Mouse (Mus musculus) kidney, adult 2 months (tissue): ENCODE results near the gene Ankrd27. TPM values are rescaled to one million over a fixed set of nuclear protein-coding genes. Genes with fewer than 3 reads are reported as not detected.

Experiments
- DNase-seq: peaks from one replicate; pipeline ENCODE4 v3.0.0; 2021
- H3K27ac ChIP-seq: fragments of 200-500 bp; 2 replicates; pipeline ENCODE4 v1.5.1; 2012; ENCODE audit warnings: low read depth, low read length, control low read depth, inconsistent platforms; ENCODE audit not compliant: insufficient read depth
- H3K27me3 ChIP-seq: fragments of 200-500 bp; replicated peaks from 2 replicates; pipeline ENCODE4 v1.6.1; 2012; ENCODE audit warnings: mild to moderate bottlenecking, moderate library complexity, low read length, inconsistent platforms; ENCODE audit not compliant: control insufficient read depth, insufficient read depth
- H3K36me3 ChIP-seq: fragments of 200-500 bp; 2 replicates; pipeline ENCODE4 v1.6.1; 2012; ENCODE audit warnings: mild to moderate bottlenecking, moderate library complexity, low read length, inconsistent platforms; ENCODE audit not compliant: control insufficient read depth, insufficient read depth
- H3K4me1 ChIP-seq: fragments of 200-500 bp; 2 replicates; pipeline ENCODE4 v1.6.1; 2011; ENCODE audit warnings: low read length; ENCODE audit not compliant: control insufficient read depth, insufficient read depth
- H3K4me3 ChIP-seq: fragments of 200-500 bp; 2 replicates; pipeline ENCODE4 v1.5.1; 2011; ENCODE audit warnings: mild to moderate bottlenecking, low read depth, low read length, control low read depth; ENCODE audit not compliant: insufficient read depth
- CTCF ChIP-seq: fragments of 200-500 bp; conservative IDR thresholded peaks from 2 replicates; pipeline ENCODE4 v1.5.1; 2011; ENCODE audit warnings: low read depth, mild to moderate bottlenecking, control low read depth, low read length, moderate library complexity, mixed read lengths; ENCODE audit not compliant: insufficient read depth, insufficient read length
- POLR2A ChIP-seq: fragments of 200-500 bp; IDR thresholded peaks from one replicate; pipeline ENCODE4 v1.6.1; 2011; ENCODE audit warnings: low read depth, low read length, control low read depth
- WGBS: fragments of 180-500 bp; shearing (Covaris S2); methylation state at CpG from one replicate; pipeline ENCODE4 v1.1.7; 2018; 5-methylcytosine and 5-hydroxymethylcytosine counted together
- polyA plus RNA-seq: library from polyadenylated mRNA; depleted of rRNA; stranded (reverse); fragments of >200 nt; gene quantifications from 2 replicates; pipeline ENCODE4 v1.2.3, GENCODE M21; 2012

Ankrd27 gene
- polyA plus RNA-seq, 1 experiment = 19.1 TPM

GRCm38 (mm10) chr7:35668066-35669041 lies 82.3 kb downstream of the Ankrd27 start:
- Histone ChIP-seq H3K27me3 (no peaks in the 10 kb centered on the region), H3K36me3 (no peaks in the 10 kb centered on the region), H3K4me3 (no peak overlapping the region), H3K4me1 (no peaks in the 10 kb centered on the region), H3K27ac (no peak overlapping the region)
- DNase-seq = no peak
- 59% methylated on average over 18 of the region's 18 CpGs for WGBS
- TF ChIP-seq POLR2A = no peak

GRCm38 (mm10) chr7:35678976-35679375 lies 92.9 kb downstream of the Ankrd27 start:
- DNase-seq = no peak
- H3K36me3 ChIP-seq = no peaks in the 10 kb centered on the region
- TF ChIP-seq POLR2A (no peak), CTCF (no peak)
- H3K27me3 ChIP-seq = no peaks in the 10 kb centered on the region
- no peak overlapping the region for H3K27ac ChIP-seq
- H3K4me3 ChIP-seq = no peak overlapping the region
- 80% methylated on average over 4 of the region's 4 CpGs for WGBS
- no peaks in the 10 kb centered on the region for H3K4me1 ChIP-seq

GRCm38 (mm10) chr7:35681559-35681958 lies 95.5 kb downstream of the Ankrd27 start:
- DNase-seq = no peak
- no peaks in the 10 kb centered on the region for H3K36me3 ChIP-seq
- peak; percentile 42 for TF ChIP-seq CTCF
- no peak for TF ChIP-seq POLR2A
- H3K27ac ChIP-seq = no peak overlapping the region
- WGBS = 76% methylated on average over 3 of the region's 3 CpGs
- no peak overlapping the region for H3K4me3 ChIP-seq
- no peaks in the 10 kb centered on the region for H3K27me3 ChIP-seq
- H3K4me1 ChIP-seq = no peaks in the 10 kb centered on the region

GRCm38 (mm10) chr7:35683409-35684122 lies 97.5 kb downstream of the Ankrd27 start:
- Histone ChIP-seq H3K27ac (no peak overlapping the region), H3K4me3 (no peak overlapping the region), H3K27me3 (no peaks in the 10 kb centered on the region), H3K4me1 (no peaks in the 10 kb centered on the region), H3K36me3 (no peaks in the 10 kb centered on the region)
- DNase-seq = no peak
- whole genome bisulfite sequencing = 82% methylated on average over 6 of the region's 6 CpGs
- no peak for TF ChIP-seq POLR2A
- no peak for TF ChIP-seq CTCF

- no peak for TF ChIP-seq POLR2A
- no peak for TF ChIP-seq CTCF
- Histone ChIP-seq H3K4me1 (no peaks in the 10 kb centered on the region), H3K4me3 (no peak overlapping the region), H3K36me3 (no peaks in the 10 kb centered on the region), H3K27me3 (no peaks in the 10 kb centered on the region), H3K27ac (no peak overlapping the region)
- 42% methylated on average over 11 of the region's 11 CpGs for WGBS
- DNase-seq = no peak
Observed at GRCm38 (mm10) chr7:35686216-35686615, 100.2 kb downstream of the Ankrd27 start.

- DNase-seq = peak; percentile 57
Observed at GRCm38 (mm10) chr7:35686756-35687155, 100.7 kb downstream of the Ankrd27 start.

GRCm38 (mm10) chr7:35687229-35687628 lies 101.2 kb downstream of the Ankrd27 start:
- DNase-seq = peak; percentile 58
- no peaks in the 10 kb centered on the region for H3K4me1 ChIP-seq
- TF ChIP-seq CTCF (no peak), POLR2A (no peak)
- 28% methylated on average over 10 of the region's 10 CpGs for WGBS
- no peaks in the 10 kb centered on the region for H3K27me3 ChIP-seq
- no peak overlapping the region for H3K27ac ChIP-seq
- no peak overlapping the region for H3K4me3 ChIP-seq
- H3K36me3 ChIP-seq = no peaks in the 10 kb centered on the region

More at GRCm38 (mm10) chr7:35686756-35687155, 100.7 kb downstream of the Ankrd27 start:
- no peaks in the 10 kb centered on the region for H3K4me1 ChIP-seq
- no peak overlapping the region for H3K4me3 ChIP-seq
- TF ChIP-seq CTCF = peak; percentile 87
- TF ChIP-seq POLR2A = no peak
- WGBS = 17% methylated on average over 13 of the region's 13 CpGs
- H3K27me3 ChIP-seq = no peaks in the 10 kb centered on the region
- no peak overlapping the region for H3K27ac ChIP-seq
- H3K36me3 ChIP-seq = no peaks in the 10 kb centered on the region
